Comparison of ENCODE assay signal across 8 mouse cellular contexts in the genomic region with DNA sequence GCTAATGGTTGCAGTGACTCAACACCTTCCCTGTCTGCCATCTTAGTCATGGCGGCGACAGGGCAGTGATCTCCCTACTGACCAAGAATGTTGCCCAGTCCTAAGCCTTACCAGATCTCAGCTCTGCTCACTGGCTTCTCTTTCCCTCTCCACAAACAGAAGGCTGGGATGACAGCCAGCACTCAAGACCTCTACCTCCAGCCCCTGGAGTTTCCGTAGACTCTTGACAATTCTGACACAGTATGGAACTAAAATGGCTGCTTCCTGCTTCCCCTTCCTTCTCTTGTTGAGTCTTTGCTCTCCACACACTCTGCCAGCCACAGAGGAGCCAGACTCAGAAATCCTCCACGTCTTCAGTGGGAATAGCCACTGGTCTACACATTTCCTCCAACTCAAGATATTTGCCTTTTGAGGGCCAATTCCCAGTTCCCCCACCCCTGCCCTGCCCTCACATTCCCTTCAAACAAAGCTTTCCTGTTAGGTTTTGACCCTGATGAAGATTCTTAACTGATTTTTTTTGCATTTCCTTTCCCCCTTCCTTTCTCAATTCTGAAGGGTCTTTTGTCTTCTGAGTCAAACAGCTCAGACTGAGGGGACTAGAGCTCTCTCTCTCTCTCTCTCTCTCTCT. TPM values are rescaled to one million over a fixed set of nuclear protein-coding genes. Genes with fewer than 3 reads are reported as not detected.
DNase-seq lines count a peak whose midpoint lies in the region; ATAC-seq lines count a peak whose summit lies in the region.
"Had no signal": no experiment of that assay in that cellular context is flagged by ENCODE, and none has a peak within 500 bp of the region (broad histone marks: within the 10 kb centered on the region; RNA-seq: fewer than 3 reads in every experiment).

No protein-coding gene starts in this region.

- peaks cover 18% of the 10 kb centered on the region; the same call in 1 of the 2 replicates for H3K4me1 ChIP-seq in liver, embryonic 12.5 days
- peaks cover 91% of the 10 kb centered on the region for H3K4me1 ChIP-seq in embryonic facial prominence, embryonic 13.5 days
- peaks cover 80% of the 10 kb centered on the region for H3K4me1 ChIP-seq in hindbrain, embryonic 13.5 days (replicated peaks)
- H3K4me1 ChIP-seq in neural tube, embryonic 15.5 days: peaks cover 62% of the 10 kb centered on the region

- no peak overlapping the region for H3K9ac ChIP-seq in liver, embryonic 12.5 days
- no peak overlapping the region for H3K9ac ChIP-seq in embryonic facial prominence, embryonic 13.5 days
- no peak overlapping the region for H3K9ac ChIP-seq in hindbrain, embryonic 13.5 days
- H3K9ac ChIP-seq in neural tube, embryonic 15.5 days (replicated peaks): no peak overlapping the region

- H3K36me3 ChIP-seq in liver, embryonic 12.5 days: no peaks in the 10 kb centered on the region
- peaks cover 2% of the 10 kb centered on the region for H3K36me3 ChIP-seq in embryonic facial prominence, embryonic 13.5 days
- H3K36me3 ChIP-seq in hindbrain, embryonic 13.5 days: no peaks in the 10 kb centered on the region
- H3K36me3 ChIP-seq in neural tube, embryonic 15.5 days: no peaks in the 10 kb centered on the region

- H3K27me3 ChIP-seq in liver, embryonic 12.5 days (replicated peaks): 0 out of 2 replicates have a peak, but pooled peaks cover 3% of the 10 kb centered on the region
- no peaks in the 10 kb centered on the region for H3K27me3 ChIP-seq in embryonic facial prominence, embryonic 13.5 days
- H3K27me3 ChIP-seq in hindbrain, embryonic 13.5 days: no peaks in the 10 kb centered on the region
- H3K27me3 ChIP-seq in neural tube, embryonic 15.5 days (replicated peaks): no peaks in the 10 kb centered on the region

- H3K9me3 ChIP-seq in liver, embryonic 12.5 days (replicated peaks): no peaks in the 10 kb centered on the region
- no peaks in the 10 kb centered on the region for H3K9me3 ChIP-seq in embryonic facial prominence, embryonic 13.5 days
- H3K9me3 ChIP-seq in hindbrain, embryonic 13.5 days: no peaks in the 10 kb centered on the region
- no peaks in the 10 kb centered on the region for H3K9me3 ChIP-seq in neural tube, embryonic 15.5 days (replicated peaks)

- no peak overlapping the region for H3K4me2 ChIP-seq in liver, embryonic 12.5 days
- H3K4me2 ChIP-seq in embryonic facial prominence, embryonic 13.5 days: no peak overlapping the region
- H3K4me2 ChIP-seq in hindbrain, embryonic 13.5 days: no peak overlapping the region
- H3K4me2 ChIP-seq in neural tube, embryonic 15.5 days: no peak overlapping the region

- 64% methylated on average over 4 of the region's 4 CpGs for WGBS in liver, embryonic 12.5 days (ENCODE audit: insufficient replicate concordance)
- WGBS in embryonic facial prominence, embryonic 13.5 days: 71% methylated on average over 4 of the region's 4 CpGs
- 74% methylated on average over 4 of the region's 4 CpGs for WGBS in hindbrain, embryonic 13.5 days
- WGBS in neural tube, embryonic 15.5 days: 83% methylated on average over 4 of the region's 4 CpGs

- DNase-seq in liver: no peak
- no peak for DNase-seq in ovary, adult 18-20 months (ENCODE audit: low spot score)

- no peak overlapping the region for H3K4me3 ChIP-seq in liver, embryonic 12.5 days
- H3K4me3 ChIP-seq in embryonic facial prominence, embryonic 13.5 days: no peak overlapping the region
- no peak overlapping the region for H3K4me3 ChIP-seq in hindbrain, embryonic 13.5 days
- no peak overlapping the region for H3K4me3 ChIP-seq in neural tube, embryonic 15.5 days (replicated peaks)
- H3K4me3 ChIP-seq: left cerebral cortex, adult 2 months had no signal

- no peak for ATAC-seq in liver, embryonic 12.5 days
- no peak for ATAC-seq in embryonic facial prominence, embryonic 13.5 days (ENCODE audit: insufficient number of reproducible peaks, insufficient read depth, low FRiP score, low TSS enrichment, low read depth)
- no peak for ATAC-seq in hindbrain, embryonic 13.5 days (ENCODE audit: low FRiP score)
- no peak for ATAC-seq in neural tube, embryonic 15.5 days (ENCODE audit: low FRiP score)
- no peak for ATAC-seq in cerebellum, adult (ENCODE audit: insufficient number of reproducible peaks, low FRiP score, low TSS enrichment)

- H3K27ac ChIP-seq in liver, embryonic 12.5 days: peak overlapping the region; percentile 48
- H3K27ac ChIP-seq in embryonic facial prominence, embryonic 13.5 days: peak overlapping the region; percentile 99
- peak overlapping the region; percentile 85 for H3K27ac ChIP-seq in hindbrain, embryonic 13.5 days
- peak overlapping the region; percentile 81 for H3K27ac ChIP-seq in neural tube, embryonic 15.5 days (replicated peaks)
- H3K27ac ChIP-seq: left cerebral cortex, adult 2 months had no signal

RNA-seq across cellular contexts. Expression of a gene that starts 22.3 kb away (rescaled TPM):
- 2.4 and 2.7 TPM in 2 replicates for polyA plus RNA-seq in liver, embryonic 12.5 days (2016; fragmentation: Nextera tagmentation; extraction: Ambion mirVana)
- polyA plus RNA-seq in embryonic facial prominence, embryonic 13.5 days (2015; fragmentation: Nextera tagmentation; extraction: Ambion mirVana): 20.4 and 21.9 TPM in 2 replicates
- polyA plus RNA-seq in hindbrain, embryonic 13.5 days (2015; fragmentation: Nextera tagmentation; extraction: Ambion mirVana): 7.7 and 8.9 TPM in 2 replicates
- polyA plus RNA-seq in neural tube, embryonic 15.5 days (2015; fragmentation: Nextera tagmentation; extraction: Ambion mirVana): 5.9 and 8.0 TPM in 2 replicates

Comparison
In these comparisons a context has a peak if more than half of its experiments do, and no peak if none do; other contexts are left out.
1. H3K27ac ChIP-seq: peak in every context shown above with its lines; median percentile 99 in embryonic facial prominence, embryonic 13.5 days; 85 in hindbrain, embryonic 13.5 days; 81 in neural tube, embryonic 15.5 days; 48 in liver, embryonic 12.5 days.